Mouse (Mus musculus) erythroblast, embryonic 14.5 days (primary cell): Measurements from ENCODE around the gene Hc.

Experiments
- GATA1 ChIP-seq: IDR thresholded peaks from 2 replicates; pipeline ENCODE4 v1.6.1; 2012; ENCODE audit warnings: low read length, inconsistent platforms, mixed read lengths
- TAL1 ChIP-seq: IDR thresholded peaks from 3 replicates; pipeline ENCODE4 v1.6.1; 2012; ENCODE audit warnings: low read length, inconsistent platforms, mixed read lengths

GRCm38 (mm10) chr2:34938269-34939208 lies 122.7 kb downstream of the Hc start:
- TF ChIP-seq GATA1 (no peak), TAL1 (no peak)
